Mouse (Mus musculus): ENCODE results near the gene Tmem8b. TPM values are rescaled to one million over a fixed set of nuclear protein-coding genes. Genes with fewer than 3 reads are reported as not detected.
A peak's percentile ranks its signal among the peaks of the same experiment; 100 is the strongest.

The Tmem8b gene
- polyA plus RNA-seq, 1 experiment from 2014 or later = 12.8 TPM

GRCm38 (mm10) chr4:43636751-43637150, 32.0 kb upstream of the Tmem8b start:
- Histone ChIP-seq H3K36me3 (replicated peaks) (no peaks in the 10 kb centered on the region), H3K4me3 (replicated peaks) (no peak overlapping the region), H3K9ac (no peak overlapping the region), H3K4me2 (no peak overlapping the region), H3K4me1 (peaks cover 21% of the 10 kb centered on the region), H3K9me3 (no peaks in the 10 kb centered on the region), H3K27ac (no peak overlapping the region), H3K27me3 (peaks cover 12% of the 10 kb centered on the region)
- no peak for ATAC-seq (ENCODE audit: low FRiP score)
- 64% methylated on average over 6 of the region's 6 CpGs for WGBS

DNA sequence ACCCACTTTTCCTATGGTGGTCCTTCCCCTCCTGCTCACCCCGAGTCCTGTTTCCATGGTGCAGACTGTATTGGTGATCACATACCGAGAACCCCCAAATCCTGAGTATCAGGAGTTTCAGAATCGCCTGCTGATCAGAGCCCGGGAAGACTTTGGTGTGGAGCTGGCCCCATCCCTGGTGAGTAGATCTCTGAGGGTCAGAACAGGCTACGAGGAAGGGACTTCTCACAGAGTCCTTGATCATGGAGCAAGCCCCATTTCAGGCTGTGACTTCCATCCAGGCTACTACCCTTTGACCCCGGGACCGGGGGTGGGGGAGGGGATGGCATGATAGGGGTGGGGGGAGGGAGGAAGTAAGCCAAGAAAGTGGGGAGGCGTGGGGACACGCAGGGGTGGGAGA, 28.7 kb upstream of the Tmem8b start:
- ATAC-seq (ENCODE audit: low FRiP score) = no peak

GRCm38 (mm10) chr4:43640491-43640890, 28.3 kb upstream of the Tmem8b start:
- 76% methylated on average over 6 of the region's 6 CpGs for WGBS
- Histone ChIP-seq H3K9ac (no peak overlapping the region), H3K9me3 (no peaks in the 10 kb centered on the region), H3K36me3 (replicated peaks) (0 out of 2 replicates have a peak, but pooled peaks cover 4% of the 10 kb centered on the region), H3K27me3 (no peaks in the 10 kb centered on the region), H3K4me3 (replicated peaks) (no peak overlapping the region), H3K4me1 (no peaks in the 10 kb centered on the region), H3K4me2 (no peak overlapping the region), H3K27ac (no peak overlapping the region)
- no peak for ATAC-seq (ENCODE audit: low FRiP score)

More for the DNA sequence above, 28.7 kb upstream of the Tmem8b start:
- Histone ChIP-seq H3K9ac (no peak overlapping the region), H3K4me3 (replicated peaks) (no peak overlapping the region), H3K4me1 (no peaks in the 10 kb centered on the region), H3K4me2 (no peak overlapping the region), H3K9me3 (no peaks in the 10 kb centered on the region), H3K27ac (no peak overlapping the region), H3K27me3 (no peaks in the 10 kb centered on the region), H3K36me3 (replicated peaks) (0 out of 2 replicates have a peak, but pooled peaks cover 4% of the 10 kb centered on the region)
- WGBS = 80% methylated on average over 9 of the region's 9 CpGs

DNA sequence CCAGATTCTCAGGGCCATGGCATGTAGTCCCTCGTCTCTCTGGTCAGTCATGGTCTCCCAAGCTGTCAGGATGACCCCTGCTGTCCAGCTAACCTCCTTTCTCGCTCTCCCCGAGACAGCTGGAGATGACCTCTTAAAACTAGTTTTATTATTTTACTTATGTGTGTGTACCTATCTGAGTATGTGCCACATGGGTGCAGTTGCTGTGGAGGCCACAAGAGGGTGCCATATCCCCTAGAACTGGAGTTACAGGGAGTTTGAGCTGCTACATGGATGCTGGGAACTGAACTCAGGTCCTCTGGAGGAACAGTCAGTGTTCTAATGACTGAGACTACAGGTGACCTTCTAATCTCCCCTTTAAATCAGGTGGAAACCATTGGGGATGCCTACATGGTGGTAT, 19.0 kb upstream of the Tmem8b start:
- 97% methylated on average over 3 of the region's 3 CpGs for WGBS

DNA sequence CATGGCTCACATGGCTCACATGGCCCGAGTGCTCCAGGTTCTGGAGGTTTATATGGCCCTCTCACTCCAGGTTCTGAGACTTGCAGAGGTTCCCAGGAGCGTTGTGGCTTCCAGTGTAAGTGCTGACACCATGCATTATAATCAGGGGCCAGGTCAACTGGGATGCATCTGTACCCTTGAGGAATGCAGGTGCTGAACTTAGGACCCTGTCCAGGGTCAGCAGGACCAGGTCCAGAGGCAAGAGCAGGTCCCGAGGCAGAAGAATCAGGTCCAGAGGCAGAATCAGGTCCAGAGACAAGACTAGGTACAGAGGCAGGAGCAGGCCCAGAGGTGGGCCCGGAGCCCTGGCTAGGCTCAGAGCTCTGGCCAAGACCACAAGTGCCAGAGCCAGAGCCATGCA, 16.0 kb upstream of the Tmem8b start:
- Histone ChIP-seq H3K36me3 (replicated peaks) (peaks cover 22% of the 10 kb centered on the region), H3K4me3 (replicated peaks) (peak overlapping the region; percentile 28), H3K9me3 (peaks cover 7% of the 10 kb centered on the region), H3K27me3 (no peaks in the 10 kb centered on the region), H3K9ac (no peak overlapping the region), H3K4me2 (peak overlapping the region; percentile 53), H3K27ac (no peak overlapping the region), H3K4me1 (peaks cover 18% of the 10 kb centered on the region)
- ATAC-seq (ENCODE audit: low FRiP score) = no peak
- WGBS = 89% methylated on average over 4 of the region's 4 CpGs

More for the DNA sequence above, 19.0 kb upstream of the Tmem8b start:
- H3K4me2 ChIP-seq = no peak overlapping the region
- H3K4me3 ChIP-seq (replicated peaks) = no peak overlapping the region
- no peaks in the 10 kb centered on the region for H3K27me3 ChIP-seq
- H3K27ac ChIP-seq = no peak overlapping the region
- H3K4me1 ChIP-seq = peaks cover 9% of the 10 kb centered on the region; the same call in 1 of the 2 replicates
- ATAC-seq (ENCODE audit: low FRiP score) = no peak
- no peak overlapping the region for H3K9ac ChIP-seq
- peaks cover 22% of the 10 kb centered on the region for H3K36me3 ChIP-seq (replicated peaks)
- peaks cover 7% of the 10 kb centered on the region for H3K9me3 ChIP-seq

DNA sequence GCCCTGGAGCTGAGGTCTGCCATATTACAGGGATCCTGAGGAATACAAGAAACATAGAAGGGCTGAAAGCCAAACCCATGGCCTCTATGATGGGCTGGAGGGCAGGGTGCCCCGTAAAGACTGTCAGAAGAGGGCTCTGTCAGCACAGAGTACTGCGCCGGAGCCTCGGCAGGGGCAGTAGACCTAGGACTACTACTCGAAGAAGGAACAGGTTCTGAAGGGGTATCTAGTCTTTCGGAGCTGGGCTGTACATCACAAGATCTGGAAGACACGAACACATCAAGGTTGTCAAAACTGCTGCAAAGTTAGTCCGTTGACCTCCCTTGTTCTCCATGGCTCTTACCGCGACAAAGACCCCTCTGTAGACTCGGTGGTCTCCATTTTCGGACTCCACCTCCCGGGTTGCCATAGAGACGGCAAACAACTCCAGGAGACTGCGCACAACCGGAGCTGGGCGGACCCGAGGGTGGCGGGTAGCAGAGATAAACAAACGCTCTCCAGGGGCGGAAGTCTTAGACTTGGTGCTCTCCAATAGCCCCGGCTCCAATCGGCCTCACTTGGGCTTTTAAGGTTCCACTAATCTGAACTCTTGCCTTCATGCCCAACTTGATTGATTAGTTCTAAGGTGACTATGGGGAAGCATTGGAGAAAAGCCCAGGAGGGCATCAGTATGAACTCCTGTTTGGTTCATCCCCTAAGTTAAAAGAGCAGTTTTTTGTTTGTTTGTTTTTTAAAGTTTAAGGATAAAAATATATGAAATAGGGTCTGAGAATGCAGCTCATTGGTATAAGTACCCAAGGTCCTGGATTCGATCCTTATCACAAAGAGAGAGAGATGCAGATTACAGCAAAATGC, 15.4 kb upstream of the Tmem8b start, which contains the start of gene Spag8:
Gene Spag8, minus strand, starts transcription at position 434 of the 855 bp plus-strand sequence.
- H3K9ac ChIP-seq = peak within 1 kb of the TSS; percentile 33; the same call in 1 of the 2 replicates
- ATAC-seq (ENCODE audit: low FRiP score) = no peak
- H3K27me3 ChIP-seq = no peaks in the 10 kb centered on the region
- H3K4me2 ChIP-seq = peak within 1 kb of the TSS; percentile 53
- H3K27ac ChIP-seq = no peak within 1 kb of the TSS
- WGBS = 13% methylated on average over 24 of the region's 24 CpGs
- peaks cover 22% of the 10 kb centered on the region for H3K36me3 ChIP-seq (replicated peaks)
- peaks cover 18% of the 10 kb centered on the region for H3K4me1 ChIP-seq
- H3K4me3 ChIP-seq (replicated peaks) = peak within 1 kb of the TSS; percentile 28
- peaks cover 7% of the 10 kb centered on the region for H3K9me3 ChIP-seq

DNA sequence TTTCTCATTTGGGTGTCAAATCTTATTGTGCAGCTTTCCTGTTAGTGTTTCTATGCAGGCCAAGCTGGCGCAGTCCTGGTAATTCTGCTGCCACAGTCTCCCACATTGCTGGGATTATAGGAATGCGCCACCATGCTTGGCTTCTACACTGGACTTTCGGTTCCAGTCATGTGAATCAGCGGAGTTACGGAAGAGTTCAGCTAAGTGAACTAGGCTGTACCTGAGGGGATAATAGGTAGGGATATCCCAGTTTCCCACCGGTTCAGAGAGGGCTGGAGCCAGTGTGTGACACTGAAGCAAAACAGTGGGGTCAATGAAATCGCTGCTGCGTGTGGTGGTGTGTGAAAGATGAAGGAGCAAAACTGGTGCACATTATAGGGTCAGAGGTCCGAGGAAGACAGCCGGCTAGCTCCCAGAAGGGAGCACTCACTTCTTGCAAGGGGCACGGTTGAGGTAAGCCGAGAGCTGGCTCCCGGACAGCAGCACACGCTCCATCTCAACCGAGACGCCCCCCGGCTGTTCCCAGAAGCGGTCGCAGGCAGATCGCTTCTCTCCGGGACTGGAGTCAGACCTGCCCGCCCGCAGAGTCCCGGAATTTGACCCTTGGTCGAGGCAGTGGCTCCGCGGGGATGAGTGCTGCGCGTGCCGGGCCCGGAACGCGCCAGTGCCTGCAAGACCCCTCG, 13.0 kb upstream of the Tmem8b start:
- peak overlapping the region; percentile 72 for H3K4me3 ChIP-seq (replicated peaks)
- H3K9me3 ChIP-seq = no peaks in the 10 kb centered on the region
- peak overlapping the region; percentile 73 for H3K4me2 ChIP-seq
- H3K4me1 ChIP-seq = peaks cover 18% of the 10 kb centered on the region
- peak; percentile 47 for ATAC-seq (ENCODE audit: low FRiP score)
- peaks cover 8% of the 10 kb centered on the region; the same call in 1 of the 2 replicates for H3K36me3 ChIP-seq (replicated peaks)
- peak overlapping the region; percentile 81 for H3K9ac ChIP-seq
- WGBS = 6% methylated on average over 34 of the region's 34 CpGs
- H3K27me3 ChIP-seq = no peaks in the 10 kb centered on the region
- peak overlapping the region; percentile 91 for H3K27ac ChIP-seq

DNA sequence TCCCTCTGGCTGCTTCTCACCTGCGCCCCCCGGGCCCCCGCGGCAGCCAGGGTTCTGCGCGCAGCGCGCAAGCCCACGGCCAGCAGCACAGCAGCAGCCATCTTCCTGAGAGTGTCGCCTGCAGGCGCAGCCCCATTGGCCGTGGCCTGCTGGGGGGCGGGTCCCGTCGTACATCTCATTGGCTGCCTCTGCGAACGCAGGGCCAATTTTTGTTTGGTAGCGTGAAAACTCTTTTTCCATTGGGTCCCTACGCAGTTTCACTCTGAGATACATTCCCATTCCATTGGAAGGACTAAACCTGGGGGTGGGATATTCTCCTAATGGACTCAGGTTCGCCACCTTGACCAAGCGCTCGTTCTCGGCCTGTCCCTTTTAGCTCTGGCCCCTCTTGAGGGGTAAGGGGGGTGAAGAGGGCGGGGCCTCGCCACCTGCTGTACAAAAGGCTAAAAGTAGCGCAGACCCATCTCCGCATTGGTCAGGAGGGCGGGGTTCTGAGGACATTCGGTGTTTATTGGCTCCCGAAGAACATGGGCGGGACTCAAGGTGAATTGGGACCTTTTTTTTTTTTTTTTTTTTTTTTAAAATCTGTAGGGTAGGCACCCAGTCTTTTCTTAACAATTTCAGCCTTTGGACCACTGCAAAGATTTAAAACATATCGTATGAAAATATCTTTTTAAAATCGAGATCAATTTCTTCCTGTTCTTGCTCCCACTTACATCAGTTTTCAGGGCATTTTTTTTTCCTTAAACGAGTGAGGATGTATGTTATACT, 12.2 kb upstream of the Tmem8b start, which contains the start of gene Hint2:
Gene Hint2, minus strand, starts transcription at position 128 of the 771 bp plus-strand sequence.
- peaks cover 2% of the 10 kb centered on the region; the same call in 1 of the 2 replicates for H3K36me3 ChIP-seq (replicated peaks)
- peak within 1 kb of the TSS; percentile 73 for H3K4me2 ChIP-seq
- H3K4me3 ChIP-seq (replicated peaks) = peak within 1 kb of the TSS; percentile 72
- peak; percentile 96 for ATAC-seq (ENCODE audit: low FRiP score)
- H3K9ac ChIP-seq = peak within 1 kb of the TSS; percentile 81
- H3K27me3 ChIP-seq = peaks cover 6% of the 10 kb centered on the region
- WGBS = 1% methylated on average over 33 of the region's 34 CpGs
- H3K4me1 ChIP-seq = peaks cover 18% of the 10 kb centered on the region
- H3K27ac ChIP-seq = peak within 1 kb of the TSS; percentile 91
- H3K9me3 ChIP-seq = no peaks in the 10 kb centered on the region

DNA sequence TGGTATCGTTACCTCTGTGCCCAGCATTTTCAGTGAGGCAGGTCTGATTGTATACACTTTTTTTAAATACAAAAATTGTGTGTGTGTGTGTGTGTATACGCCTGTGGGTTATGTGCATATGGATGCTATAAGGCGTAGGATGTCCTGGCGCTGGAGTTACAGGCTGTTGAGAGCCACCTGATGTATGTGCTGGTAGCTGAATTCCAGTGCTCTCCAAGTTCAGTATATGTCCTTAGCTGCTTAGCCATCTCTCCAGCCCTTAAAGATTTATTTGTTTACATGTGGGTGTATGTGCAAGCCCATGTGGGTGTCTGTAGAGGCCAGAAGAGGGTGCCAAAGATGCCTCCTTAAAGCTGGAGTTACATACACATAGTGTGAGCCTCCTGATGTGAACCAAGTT, 11.6 kb upstream of the Tmem8b start:
- 63% methylated on average over 4 of the region's 4 CpGs for WGBS
- Histone ChIP-seq H3K4me2 (peak overlapping the region; percentile 73), H3K9ac (no peak overlapping the region), H3K4me1 (peaks cover 18% of the 10 kb centered on the region), H3K27me3 (peaks cover 12% of the 10 kb centered on the region), H3K9me3 (no peaks in the 10 kb centered on the region), H3K4me3 (replicated peaks) (peak overlapping the region; percentile 72), H3K27ac (no peak overlapping the region), H3K36me3 (replicated peaks) (no peaks in the 10 kb centered on the region)
- no peak for ATAC-seq (ENCODE audit: low FRiP score)

- Histone ChIP-seq H3K27me3 (peaks cover 43% of the 10 kb centered on the region), H3K4me1 (peaks cover 25% of the 10 kb centered on the region)
- no peak for ATAC-seq (ENCODE audit: low FRiP score)
Observed at GRCm38 (mm10) chr4:43666412-43666811, 2.4 kb upstream of the Tmem8b start.

DNA sequence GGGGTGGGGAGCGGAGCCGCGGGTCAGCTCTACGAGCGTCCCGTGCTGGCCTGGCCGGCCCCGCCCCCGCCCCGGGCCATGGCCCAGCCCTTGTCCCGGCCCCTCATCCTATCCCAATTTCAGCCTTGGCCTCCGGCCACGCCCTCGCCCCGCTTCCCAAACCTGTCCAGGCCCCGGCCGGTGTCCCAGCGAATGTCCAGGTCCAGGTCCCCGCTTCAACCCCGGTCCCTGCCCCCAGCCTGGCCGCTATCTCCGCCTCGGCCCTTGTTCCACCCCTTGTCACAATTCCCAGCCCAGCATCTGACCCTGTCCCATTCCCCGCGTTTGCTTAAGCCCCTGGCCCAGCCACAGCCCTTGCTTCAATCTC, 640 bp downstream of the Tmem8b start:
- Histone ChIP-seq H3K4me2 (peak overlapping the region; percentile 85), H3K36me3 (replicated peaks) (peaks cover 4% of the 10 kb centered on the region), H3K27me3 (peaks cover 22% of the 10 kb centered on the region), H3K9ac (peak overlapping the region; percentile 84), H3K9me3 (no peaks in the 10 kb centered on the region), H3K4me1 (peaks cover 39% of the 10 kb centered on the region), H3K4me3 (replicated peaks) (peak overlapping the region; percentile 77), H3K27ac (no peak overlapping the region; the same call in 1 of the 2 replicates)
- under 1% methylated on average over 19 of the region's 25 CpGs for WGBS
- ATAC-seq (ENCODE audit: low FRiP score) = peak; percentile 58

More at GRCm38 (mm10) chr4:43666412-43666811, 2.4 kb upstream of the Tmem8b start:
- no peak overlapping the region for H3K27ac ChIP-seq
- no peaks in the 10 kb centered on the region for H3K36me3 ChIP-seq (replicated peaks)
- no peak overlapping the region for H3K4me2 ChIP-seq
- WGBS = 28% methylated on average over 4 of the region's 4 CpGs
- no peak overlapping the region for H3K9ac ChIP-seq
- H3K9me3 ChIP-seq = no peaks in the 10 kb centered on the region
- H3K4me3 ChIP-seq (replicated peaks) = no peak overlapping the region

Data from forebrain, embryonic 12.5 days (tissue).